Mouse (Mus musculus) cerebellum, adult 2 months (tissue): Measurements from ENCODE around the gene Gga1. TPM values are rescaled to one million over a fixed set of nuclear protein-coding genes. Genes with fewer than 3 reads are reported as not detected.

Experiments used
- DNase-seq, 2 experiments: peaks; one replicate each; pipeline ENCODE4 v3.0.0; 2021
- H3K27ac ChIP-seq: fragments of 200-500 bp; 2 replicates; pipeline ENCODE4 v1.5.1; 2012; ENCODE audit warnings: low read length, control low read depth, inconsistent platforms; ENCODE audit not compliant: insufficient read depth
- H3K27me3 ChIP-seq: fragments of 200-500 bp; 2 replicates; pipeline ENCODE4 v1.6.1; 2012; ENCODE audit warnings: inconsistent platforms, mild to moderate bottlenecking, low read length, moderate library complexity; ENCODE audit not compliant: control insufficient read depth, insufficient read depth
- H3K4me1 ChIP-seq: fragments of 200-500 bp; 2 replicates; pipeline ENCODE4 v1.6.1; 2011; ENCODE audit warnings: low read length; ENCODE audit not compliant: control insufficient read depth, insufficient read depth
- H3K4me3 ChIP-seq: fragments of 200-500 bp; replicated peaks from 2 replicates; pipeline ENCODE3; 2011; ENCODE audit warnings: mild to moderate bottlenecking, low read depth, low read length, control low read depth; ENCODE audit not compliant: insufficient read depth
- CTCF ChIP-seq: fragments of 200-500 bp; IDR thresholded peaks from 2 replicates; pipeline ENCODE4 v1.5.1; 2011; ENCODE audit warnings: low read depth, mild to moderate bottlenecking, control low read depth, low read length, moderate library complexity, borderline replicate concordance; ENCODE audit not compliant: insufficient read depth
- POLR2A ChIP-seq: fragments of 200-500 bp; IDR thresholded peaks from 2 replicates; pipeline ENCODE4 v1.6.1; 2011; ENCODE audit warnings: low read length, control low read depth, borderline replicate concordance; ENCODE audit not compliant: insufficient read depth
- WGBS: fragments of 180-500 bp; shearing (Covaris S2); methylation state at CpG from one replicate; pipeline ENCODE4 v1.1.7; 2018; 5-methylcytosine and 5-hydroxymethylcytosine counted together
- polyA plus RNA-seq: library from polyadenylated mRNA; depleted of rRNA; stranded (reverse); fragments of >200 nt; gene quantifications from 2 replicates; pipeline ENCODE4 v1.2.3, GENCODE M21; 2012; rRNA removed

The Gga1 gene
- 80.8 and 82.5 TPM in 2 replicates for polyA plus RNA-seq

DNA sequence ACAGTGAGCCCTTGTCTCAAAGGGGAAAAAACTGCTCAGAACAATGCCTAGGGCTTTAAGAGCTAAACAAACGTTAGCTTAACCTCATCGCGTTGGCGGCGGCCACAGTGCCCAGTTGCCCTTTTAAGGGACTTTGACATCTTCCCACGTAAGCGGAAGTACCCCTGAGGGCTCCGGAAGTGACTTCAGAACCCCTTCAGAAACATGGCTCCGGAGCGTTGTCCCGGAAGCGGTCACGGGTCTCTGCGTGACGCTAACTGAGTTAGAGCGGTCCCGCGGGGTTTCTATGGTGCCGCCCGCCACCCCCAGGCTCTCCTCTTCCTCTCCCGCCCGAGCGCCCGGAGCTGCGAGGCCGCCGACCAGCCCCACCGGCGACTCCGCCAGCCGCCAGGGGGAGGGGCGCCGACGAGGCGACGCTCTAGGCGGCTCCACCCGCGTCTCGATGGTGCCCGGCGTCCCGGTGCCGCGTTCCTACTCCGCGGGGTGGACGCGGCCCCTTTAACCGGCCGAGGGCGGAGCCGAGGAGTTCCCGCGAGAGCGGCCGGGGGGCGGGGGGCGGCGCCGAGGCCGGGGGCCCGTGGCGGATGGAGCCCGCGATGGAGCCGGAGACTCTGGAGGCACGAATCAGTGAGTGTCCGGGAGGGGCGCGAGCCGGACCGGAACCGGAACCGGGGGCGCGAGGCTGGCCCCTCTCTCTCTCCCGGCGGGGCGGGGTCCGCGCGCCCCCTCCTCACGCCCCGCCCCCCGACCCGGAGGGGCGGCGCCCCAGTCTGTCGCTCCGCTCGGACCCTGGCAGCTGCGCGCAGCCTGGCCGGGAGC lies at the start of gene Gga1:
Gene Gga1 (plus strand): TSS at position 200 of the 819 bp plus-strand sequence.
- Histone ChIP-seq H3K27ac (peak within 1 kb of the TSS; percentile 94), H3K27me3 (no peaks in the 10 kb centered on the region), H3K4me1 (peaks cover 15% of the 10 kb centered on the region; the same call in 1 of the 2 replicates), H3K4me3 (peak within 1 kb of the TSS; percentile 72)
- TF ChIP-seq POLR2A (peak; percentile 84; the same call in 1 of the 2 replicates), CTCF (no peak)
- DNase-seq, result peak; percentile 95 to 98
- WGBS, result 2% methylated on average over 79 of the region's 95 CpGs

DNA sequence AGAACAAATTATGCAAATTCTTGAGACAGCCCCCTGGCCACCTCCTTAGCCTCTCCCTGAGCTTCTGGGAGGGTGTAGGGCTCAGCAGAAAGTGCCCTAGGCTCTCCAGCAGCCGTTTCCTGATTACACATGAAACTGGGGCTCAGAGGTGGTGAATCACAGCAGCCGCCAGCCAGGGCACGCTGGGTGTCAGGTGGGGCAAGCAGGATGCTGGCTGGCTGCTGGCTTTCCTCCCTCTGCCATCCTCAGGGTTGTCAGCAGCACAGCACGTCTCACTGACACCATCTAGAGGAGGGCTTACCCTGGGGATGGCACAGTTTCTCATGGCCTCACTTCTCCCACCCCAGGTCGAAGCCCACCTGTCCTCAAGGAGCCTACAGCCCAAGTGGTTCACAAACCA lies 48.7 kb upstream of the Gga1 start:
- Histone ChIP-seq H3K27me3 (no peaks in the 10 kb centered on the region), H3K27ac (no peak overlapping the region), H3K4me1 (peaks cover 5% of the 10 kb centered on the region), H3K4me3 (no peak overlapping the region)
- 34% methylated on average over 5 of the region's 5 CpGs for WGBS
- no peak for DNase-seq
- TF ChIP-seq CTCF, result no peak
- TF ChIP-seq POLR2A, result no peak

DNA sequence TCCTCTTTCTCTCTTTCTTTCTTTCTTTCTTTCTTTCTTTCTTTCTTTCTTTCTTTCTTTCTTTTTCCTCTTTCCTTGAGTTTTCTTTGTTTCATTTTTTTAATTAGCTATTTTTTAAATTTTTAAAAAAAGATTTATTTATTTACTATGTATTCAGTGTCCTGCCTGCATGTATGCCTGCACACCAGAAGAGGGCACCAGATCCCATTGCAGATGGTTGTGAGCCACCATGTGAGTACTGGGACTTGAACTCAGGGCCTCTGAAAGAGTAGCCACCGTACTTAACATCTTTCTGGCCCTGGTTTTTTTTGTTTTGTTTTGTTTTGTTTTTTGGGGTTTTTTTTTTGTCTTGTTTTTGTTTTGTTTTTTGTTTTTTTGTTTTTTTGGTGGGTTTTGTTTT lies 47.4 kb upstream of the Gga1 start:
- TF ChIP-seq CTCF (no peak), POLR2A (no peak)
- H3K4me3 ChIP-seq, result no peak overlapping the region
- DNase-seq, result no peak
- H3K4me1 ChIP-seq, result peaks cover 6% of the 10 kb centered on the region
- 97% methylated on average over 1 of the region's 1 CpGs for WGBS
- H3K27me3 ChIP-seq, result no peaks in the 10 kb centered on the region
- no peak overlapping the region for H3K27ac ChIP-seq

DNA sequence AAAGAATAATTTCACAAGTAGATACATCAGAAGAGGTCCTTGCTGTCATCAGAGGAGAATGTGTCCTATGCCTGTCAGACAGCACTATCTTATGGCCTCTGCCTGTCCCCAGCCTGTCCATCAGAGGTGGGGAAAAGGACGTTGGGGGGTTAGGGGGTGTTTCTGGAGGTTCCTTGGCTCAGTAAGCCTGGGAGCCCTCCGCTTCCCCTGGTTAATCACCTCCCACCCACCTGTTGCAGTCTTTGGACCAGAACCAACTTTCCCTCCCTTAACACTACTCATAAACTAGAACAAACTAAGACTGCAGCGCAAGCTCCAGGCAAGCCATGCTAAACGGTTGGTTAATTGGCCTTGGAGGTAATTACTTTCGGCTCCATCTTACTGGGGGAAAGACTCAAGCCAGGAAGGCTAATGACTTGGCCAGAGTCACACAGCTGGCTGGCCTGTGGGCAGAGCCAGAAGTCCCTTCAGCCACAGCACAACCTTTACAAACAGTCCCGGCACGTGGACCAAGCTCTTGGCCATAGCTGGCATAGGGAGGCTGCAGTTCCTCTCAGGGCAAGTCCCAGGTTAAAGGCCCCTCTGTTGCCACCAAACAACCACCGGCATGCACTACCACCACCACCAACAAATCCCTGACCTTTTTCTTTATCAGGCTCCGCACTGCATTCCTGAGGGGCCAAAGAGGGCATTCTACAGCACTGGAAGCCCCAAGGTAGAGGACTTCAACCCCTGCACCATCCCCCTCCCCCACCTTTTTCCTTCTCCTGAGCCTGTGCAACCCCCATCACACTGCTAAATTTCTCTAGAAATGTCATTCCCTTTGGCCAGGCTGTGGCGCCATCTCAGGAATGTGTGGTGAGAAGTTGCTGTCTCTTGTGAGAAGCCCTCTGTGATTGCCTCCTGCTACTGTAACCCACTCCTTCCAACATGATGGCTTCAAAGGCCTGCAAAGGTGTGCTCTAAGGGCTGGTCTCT lies 46.0 kb upstream of the Gga1 start:
- Histone ChIP-seq H3K27ac (no peak overlapping the region), H3K27me3 (no peaks in the 10 kb centered on the region), H3K4me1 (peaks cover 14% of the 10 kb centered on the region), H3K4me3 (no peak overlapping the region)
- 71% methylated on average over 10 of the region's 10 CpGs for WGBS
- DNase-seq, result no peak
- no peak for TF ChIP-seq POLR2A
- no peak for TF ChIP-seq CTCF

DNA sequence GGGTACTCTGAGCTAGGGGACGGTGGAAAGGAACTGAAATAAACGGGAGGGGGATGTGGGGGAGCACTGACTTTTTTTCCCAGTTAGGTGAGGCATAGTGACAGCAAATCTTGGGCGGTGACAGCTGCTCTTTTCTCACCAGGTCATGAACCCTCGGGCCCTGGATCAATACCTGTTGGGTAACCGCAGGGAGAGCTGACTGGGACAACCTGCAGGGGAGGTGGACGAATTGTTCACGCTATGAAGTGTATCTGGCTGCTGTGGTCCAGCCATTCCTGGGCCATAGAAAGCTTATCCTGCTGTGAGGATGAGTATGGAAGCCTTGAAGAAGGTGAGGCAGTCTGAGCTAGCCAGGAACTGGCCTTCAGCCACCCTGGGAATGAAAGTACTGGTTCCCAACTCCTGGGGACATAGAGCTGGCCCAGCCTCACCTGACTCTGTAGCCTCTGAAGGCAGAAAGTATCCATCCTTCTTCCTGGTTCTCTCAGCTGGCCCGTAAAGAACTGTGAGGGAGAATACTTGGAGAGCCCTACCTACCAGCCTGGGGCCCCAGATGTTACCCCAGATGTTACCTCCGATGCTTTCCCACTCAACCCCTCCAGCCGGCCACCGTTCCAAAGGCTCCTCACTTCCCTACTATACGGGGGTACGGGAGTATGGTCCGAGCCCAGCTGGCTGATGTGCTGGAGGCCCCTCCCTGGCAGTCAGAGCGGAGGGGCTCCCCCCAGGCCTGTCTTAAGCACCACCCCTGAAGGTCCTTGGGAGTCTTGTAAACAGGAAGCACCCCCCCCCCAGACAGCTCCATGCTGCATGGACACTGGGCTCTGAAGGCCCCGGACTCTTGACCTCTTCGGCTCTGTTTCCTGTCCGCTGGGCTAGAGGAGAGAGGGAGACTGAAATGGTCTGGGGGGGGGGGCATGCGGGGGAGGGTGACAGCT lies 45.0 kb upstream of the Gga1 start:
- TF ChIP-seq POLR2A (no peak), CTCF (no peak)
- WGBS, result 66% methylated on average over 19 of the region's 19 CpGs
- no peaks in the 10 kb centered on the region for H3K27me3 ChIP-seq
- peaks cover 14% of the 10 kb centered on the region for H3K4me1 ChIP-seq
- DNase-seq, result peak in 1 of 2 experiments; percentile 30
- H3K27ac ChIP-seq, result no peak overlapping the region
- no peak overlapping the region for H3K4me3 ChIP-seq

DNA sequence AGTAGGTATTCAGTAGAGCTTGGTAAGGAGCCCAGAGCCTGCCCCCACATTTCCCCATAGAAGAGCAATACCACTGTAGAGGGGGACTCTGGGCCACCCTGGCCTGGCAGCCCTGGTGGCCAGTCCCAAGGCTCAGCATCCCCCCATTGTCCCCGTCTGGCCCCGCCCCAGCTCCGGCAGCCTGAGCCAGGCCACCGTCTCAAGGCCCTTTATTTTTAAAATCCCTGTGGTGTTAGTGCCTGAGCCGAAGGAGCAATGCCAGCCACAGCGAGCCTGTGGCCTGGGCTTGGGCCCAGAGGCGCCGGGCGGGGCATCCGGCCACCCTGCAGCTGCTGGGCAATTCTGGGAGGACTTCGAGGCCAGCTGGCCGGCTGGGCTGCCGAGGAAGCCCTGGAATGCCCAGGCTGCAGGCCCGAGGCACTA lies 44.3 kb upstream of the Gga1 start:
- H3K27me3 ChIP-seq, result no peaks in the 10 kb centered on the region
- WGBS, result 8% methylated on average over 14 of the region's 14 CpGs
- peak; percentile 58 to 76 for DNase-seq

DNA sequence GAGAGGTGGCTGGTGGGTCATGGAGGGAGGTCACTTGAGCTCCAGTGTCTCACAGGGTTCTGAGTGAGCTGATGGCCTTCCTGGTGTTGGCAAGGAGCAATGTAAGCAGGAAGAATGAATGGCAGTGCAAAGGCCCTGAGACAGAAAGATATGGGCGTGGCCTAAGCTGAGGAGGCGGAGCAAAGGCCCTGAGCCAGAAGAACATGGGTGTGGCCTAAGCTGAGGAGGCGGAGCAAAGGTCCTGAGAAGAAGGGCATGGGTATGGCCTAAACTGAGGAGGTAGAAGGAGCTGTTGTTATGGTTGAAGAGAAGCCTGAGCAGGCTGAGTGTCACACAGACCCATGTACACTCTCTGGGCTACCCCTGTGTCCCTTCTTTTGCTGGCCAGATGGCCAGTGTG lies 43.4 kb upstream of the Gga1 start:
- DNase-seq, result no peak
- 85% methylated on average over 3 of the region's 3 CpGs for WGBS
- Histone ChIP-seq H3K4me3 (no peak overlapping the region), H3K4me1 (peaks cover 14% of the 10 kb centered on the region), H3K27me3 (no peaks in the 10 kb centered on the region), H3K27ac (no peak overlapping the region)
- no peak for TF ChIP-seq POLR2A
- TF ChIP-seq CTCF, result no peak

More for the DNA sequence above, 44.3 kb upstream of the Gga1 start:
- TF ChIP-seq POLR2A (no peak), CTCF (no peak)
- no peak overlapping the region for H3K4me3 ChIP-seq
- H3K27ac ChIP-seq, result no peak overlapping the region; the same call in 1 of the 2 replicates
- H3K4me1 ChIP-seq, result peaks cover 14% of the 10 kb centered on the region
